Mouse (Mus musculus) hindbrain, embryonic 15.5 days (tissue): ENCODE data around the gene 2410004P03Rik. TPM values are rescaled to one million over a fixed set of nuclear protein-coding genes. Genes with fewer than 3 reads are reported as not detected.

ENCODE experiments used
- ATAC-seq: fragments of 200-750 bp; cut with Nextera tagmentation; 2 replicates; pipeline ENCODE4 v1.8.0; 2017; ENCODE audit warnings: low read depth, moderate number of reproducible peaks, moderate TSS enrichment; ENCODE audit not compliant: low FRiP score
- H3K27ac ChIP-seq: fragments of 300-500 bp; sonication (generic); replicated peaks from 2 replicates; pipeline ENCODE4 v1.5.1; 2015; ENCODE audit warnings: mild to moderate bottlenecking, inconsistent platforms
- H3K27me3 ChIP-seq: fragments of 300-500 bp; sonication (generic); 2 replicates; pipeline ENCODE4 v1.6.1; 2015; ENCODE audit warnings: control low read depth, inconsistent platforms
- H3K36me3 ChIP-seq: fragments of 300-500 bp; sonication (generic); 2 replicates; pipeline ENCODE4 v1.6.1; 2015; ENCODE audit warnings: control low read depth, inconsistent platforms
- H3K4me1 ChIP-seq: fragments of 300-500 bp; sonication (generic); replicated peaks from 2 replicates; pipeline ENCODE4 v1.6.1; 2015; ENCODE audit warnings: control low read depth, inconsistent platforms
- H3K4me2 ChIP-seq: fragments of 300-500 bp; sonication (generic); 2 replicates; pipeline ENCODE4 v1.6.1; 2015; ENCODE audit warnings: moderate library complexity, mild to moderate bottlenecking, inconsistent platforms
- H3K4me3 ChIP-seq: fragments of 300-500 bp; sonication (generic); 2 replicates; pipeline ENCODE4 v1.5.1; 2015; ENCODE audit warnings: mild to moderate bottlenecking, inconsistent platforms
- H3K9ac ChIP-seq: fragments of 300-500 bp; sonication (generic); 2 replicates; pipeline ENCODE4 v1.6.1; 2015; ENCODE audit warnings: inconsistent platforms
- H3K9me3 ChIP-seq: fragments of 300-500 bp; sonication (generic); 2 replicates; pipeline ENCODE4 v1.6.1; 2016; ENCODE audit warnings: control low read depth, inconsistent platforms
- WGBS: fragments of 180-500 bp; shearing (Covaris S2); methylation state at CpG from one replicate; pipeline ENCODE4 v1.1.7; 2015; 5-methylcytosine and 5-hydroxymethylcytosine counted together
- polyA plus RNA-seq: library from polyadenylated mRNA; unstranded; fragments of >200 nt; fragmentation: Nextera tagmentation; extraction: Ambion mirVana; gene quantifications from 2 replicates; pipeline ENCODE4 v1.2.1, GENCODE M21; 2015

2410004P03Rik gene
- 4.3 and 7.4 TPM in 2 replicates for polyA plus RNA-seq

DNA sequence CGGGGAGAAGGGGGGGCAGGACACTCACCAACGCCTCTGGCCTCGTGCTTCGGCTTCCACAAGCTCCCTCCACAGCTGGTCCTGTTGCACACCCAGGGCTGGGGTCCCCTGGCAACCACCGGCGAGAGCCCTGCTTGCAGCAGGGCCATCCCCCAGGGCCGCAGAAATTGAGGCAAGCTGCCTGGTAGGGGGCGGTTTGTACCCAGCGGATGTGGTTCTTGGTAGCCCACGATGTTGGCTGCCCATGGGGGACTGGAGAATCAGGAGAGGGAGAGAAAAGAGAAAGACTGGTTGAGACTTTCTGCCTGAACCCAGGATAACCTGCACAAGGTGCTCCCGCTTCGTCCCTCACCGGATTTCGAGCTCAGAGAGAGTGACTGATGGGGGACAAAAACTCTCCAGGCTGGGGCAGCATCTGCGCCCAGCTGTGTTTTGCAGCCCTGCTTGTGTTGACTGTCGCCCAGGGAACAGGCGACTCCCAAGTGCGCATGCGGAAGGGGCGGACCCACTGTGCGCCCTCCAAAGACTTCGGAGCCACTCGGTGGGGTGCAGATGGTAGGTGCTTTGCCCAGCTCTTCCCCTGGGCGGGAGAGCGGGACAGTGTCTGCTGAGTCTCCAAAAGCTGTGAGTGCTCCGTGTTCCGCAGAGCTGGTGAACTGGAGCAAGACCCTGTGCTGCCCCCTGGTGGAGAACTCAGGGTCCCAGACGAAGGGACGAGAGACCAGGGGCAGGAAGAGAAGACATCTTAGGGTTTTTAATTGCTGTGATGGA, at the start of gene 2410004P03Rik:
2410004P03Rik (minus strand) TSS at position 628 of the 771 bp plus-strand sequence.
- no peak within 1 kb of the TSS for H3K27ac ChIP-seq
- peaks cover 6% of the 10 kb centered on the region; the same call in 1 of the 2 replicates for H3K4me1 ChIP-seq
- no peaks in the 10 kb centered on the region for H3K36me3 ChIP-seq
- H3K27me3 ChIP-seq, result no peaks in the 10 kb centered on the region
- WGBS, result 6% methylated on average over 29 of the region's 29 CpGs
- peak within 1 kb of the TSS; percentile 68 for H3K4me2 ChIP-seq
- peak; percentile 59 for ATAC-seq
- no peaks in the 10 kb centered on the region for H3K9me3 ChIP-seq
- peak within 1 kb of the TSS; percentile 21; the same call in 1 of the 2 replicates for H3K9ac ChIP-seq
- H3K4me3 ChIP-seq, result peak within 1 kb of the TSS; percentile 39

DNA sequence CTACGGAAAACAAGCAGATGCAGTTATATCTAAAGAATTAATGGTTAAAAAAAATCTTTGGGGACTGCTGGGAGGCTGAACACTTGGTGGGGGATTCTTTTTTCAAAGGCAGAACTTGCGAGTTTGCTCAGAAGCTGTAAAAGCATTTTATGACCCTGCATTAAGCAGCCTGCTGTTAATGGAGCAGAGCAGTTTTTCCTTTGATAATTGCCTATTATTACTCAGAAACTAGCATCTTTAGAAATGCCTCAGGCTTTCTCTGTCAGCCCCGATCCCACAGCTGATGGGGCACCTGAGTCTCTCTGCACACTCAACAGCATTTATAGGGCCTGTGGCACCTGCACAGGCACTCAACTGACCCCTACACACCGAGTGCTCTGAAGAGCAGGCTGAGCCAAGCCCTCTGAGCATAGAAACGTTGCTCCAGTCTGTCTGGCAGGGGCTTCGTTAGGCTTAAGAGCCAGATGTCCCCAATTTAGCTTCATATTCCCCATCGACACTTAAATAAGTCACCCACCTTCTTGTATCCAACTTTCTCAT, 49.7 kb upstream of the 2410004P03Rik start:
- Histone ChIP-seq H3K4me2 (no peak overlapping the region), H3K4me3 (no peak overlapping the region), H3K27me3 (no peaks in the 10 kb centered on the region), H3K36me3 (no peaks in the 10 kb centered on the region), H3K9ac (no peak overlapping the region), H3K9me3 (no peaks in the 10 kb centered on the region), H3K27ac (peak overlapping the region; percentile 20; the same call in 1 of the 2 replicates), H3K4me1 (peaks cover 20% of the 10 kb centered on the region)
- ATAC-seq, result no peak
- 38% methylated on average over 7 of the region's 7 CpGs for WGBS

DNA sequence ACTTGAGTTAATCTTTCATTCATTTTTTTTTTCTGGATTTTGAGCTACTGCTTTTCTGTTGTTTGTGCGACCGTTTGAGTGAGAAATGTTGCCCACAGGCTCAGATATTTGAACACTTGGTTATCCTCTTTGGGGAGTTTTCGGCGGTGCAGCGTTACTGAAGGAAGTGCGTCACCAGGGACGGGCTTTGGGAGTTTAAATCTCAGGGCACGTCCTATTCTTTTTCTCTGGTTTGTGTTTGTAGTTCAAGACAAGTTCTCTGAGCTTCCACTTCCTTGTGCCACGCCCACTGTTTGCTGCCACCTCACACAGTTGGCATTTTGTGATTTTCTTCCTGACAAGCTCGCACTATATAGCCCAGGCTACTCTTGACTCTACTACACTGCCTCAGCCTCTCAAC, 47.0 kb upstream of the 2410004P03Rik start:
- no peak for ATAC-seq
- H3K36me3 ChIP-seq, result no peaks in the 10 kb centered on the region
- no peaks in the 10 kb centered on the region for H3K9me3 ChIP-seq
- H3K4me3 ChIP-seq, result no peak overlapping the region
- no peak overlapping the region for H3K9ac ChIP-seq
- H3K27me3 ChIP-seq, result no peaks in the 10 kb centered on the region
- no peak overlapping the region for H3K4me2 ChIP-seq
- no peak overlapping the region for H3K27ac ChIP-seq
- peaks cover 16% of the 10 kb centered on the region for H3K4me1 ChIP-seq
- WGBS, result 78% methylated on average over 10 of the region's 10 CpGs

DNA sequence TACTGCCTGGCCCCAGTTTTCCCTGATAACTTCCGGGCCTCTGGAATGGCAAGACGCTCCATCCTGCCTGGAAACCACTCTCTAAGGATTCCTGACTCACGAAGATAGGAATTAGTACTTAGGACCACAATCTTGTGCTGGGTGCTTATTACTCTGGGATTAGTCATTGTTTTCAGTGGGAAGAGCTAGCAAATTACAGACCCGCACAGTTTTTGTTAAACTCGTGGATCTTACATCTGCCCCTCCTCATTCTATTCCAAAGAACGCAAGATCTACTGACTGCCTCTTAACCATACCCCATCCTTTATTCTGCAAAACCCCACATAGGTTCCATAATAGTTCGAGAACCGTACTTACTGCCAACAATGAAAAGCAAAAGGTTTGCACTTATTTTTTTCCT, 45.6 kb upstream of the 2410004P03Rik start:
- Histone ChIP-seq H3K4me1 (peaks cover 10% of the 10 kb centered on the region), H3K27ac (no peak overlapping the region), H3K9me3 (no peaks in the 10 kb centered on the region), H3K4me2 (no peak overlapping the region), H3K9ac (no peak overlapping the region), H3K27me3 (no peaks in the 10 kb centered on the region), H3K4me3 (no peak overlapping the region), H3K36me3 (no peaks in the 10 kb centered on the region)
- 81% methylated on average over 8 of the region's 8 CpGs for WGBS
- ATAC-seq, result no peak

GRCm38 (mm10) chr12:17055766-17056165, 44.2 kb upstream of the 2410004P03Rik start:
- Histone ChIP-seq H3K4me2 (no peak overlapping the region), H3K36me3 (no peaks in the 10 kb centered on the region), H3K4me3 (no peak overlapping the region), H3K27me3 (no peaks in the 10 kb centered on the region), H3K9ac (no peak overlapping the region), H3K4me1 (peaks cover 10% of the 10 kb centered on the region), H3K27ac (no peak overlapping the region), H3K9me3 (no peaks in the 10 kb centered on the region)
- no peak for ATAC-seq
- WGBS, result 92% methylated on average over 4 of the region's 4 CpGs

DNA sequence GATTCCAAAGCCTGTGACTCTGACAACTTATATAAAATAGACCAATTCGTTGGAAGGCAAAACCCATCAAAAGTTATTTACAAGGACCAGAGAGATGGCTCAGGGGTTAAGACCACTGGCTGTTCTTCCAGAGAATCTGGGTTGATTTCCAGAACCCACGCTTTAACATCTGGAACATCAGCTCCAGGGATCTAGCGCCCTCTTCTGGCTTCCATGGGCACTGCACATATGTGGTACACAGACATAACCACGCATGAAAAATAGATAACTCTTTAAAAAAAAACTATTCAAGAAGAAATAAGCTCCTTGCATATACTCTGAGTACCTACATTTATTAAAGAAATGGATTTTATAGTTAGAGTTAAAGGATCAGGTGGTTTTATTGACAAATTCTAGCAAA, 43.2 kb upstream of the 2410004P03Rik start:
- 52% methylated on average over 4 of the region's 4 CpGs for WGBS
- no peak overlapping the region for H3K9ac ChIP-seq
- no peak overlapping the region for H3K27ac ChIP-seq
- no peaks in the 10 kb centered on the region for H3K36me3 ChIP-seq
- no peaks in the 10 kb centered on the region for H3K9me3 ChIP-seq
- no peaks in the 10 kb centered on the region for H3K27me3 ChIP-seq
- no peak overlapping the region for H3K4me2 ChIP-seq
- ATAC-seq, result no peak
- peaks cover 10% of the 10 kb centered on the region for H3K4me1 ChIP-seq
- H3K4me3 ChIP-seq, result no peak overlapping the region

DNA sequence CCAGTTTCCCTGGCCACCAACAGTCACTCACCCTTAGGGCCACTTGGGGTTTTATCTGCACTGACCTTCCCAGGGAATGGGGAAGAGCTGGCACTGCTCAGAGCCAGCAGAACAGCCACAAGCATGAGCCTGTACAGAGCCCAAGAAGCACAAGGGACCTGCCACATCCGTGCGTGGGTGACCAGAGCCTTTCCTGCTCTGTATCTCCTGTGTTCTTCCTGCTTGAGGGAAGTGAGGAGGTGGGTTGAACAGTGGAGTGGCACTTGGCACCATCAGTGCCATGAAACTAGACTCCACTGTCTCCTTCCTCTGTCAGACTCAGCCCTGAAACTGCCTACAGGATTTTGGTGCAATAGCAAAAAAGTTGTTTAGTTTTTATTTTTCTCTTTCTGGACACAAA, 41.1 kb upstream of the 2410004P03Rik start:
- H3K36me3 ChIP-seq, result no peaks in the 10 kb centered on the region
- ATAC-seq, result no peak
- H3K4me3 ChIP-seq, result no peak overlapping the region
- H3K9me3 ChIP-seq, result no peaks in the 10 kb centered on the region
- H3K4me1 ChIP-seq, result peaks cover 10% of the 10 kb centered on the region
- H3K4me2 ChIP-seq, result no peak overlapping the region
- H3K27ac ChIP-seq, result no peak overlapping the region
- H3K27me3 ChIP-seq, result no peaks in the 10 kb centered on the region
- H3K9ac ChIP-seq, result no peak overlapping the region
- WGBS, result 76% methylated on average over 2 of the region's 2 CpGs

GRCm38 (mm10) chr12:17051057-17051456, 39.5 kb upstream of the 2410004P03Rik start:
- Histone ChIP-seq H3K27ac (peak overlapping the region; percentile 30; the same call in 1 of the 2 replicates), H3K36me3 (no peaks in the 10 kb centered on the region)
- 22% methylated on average over 4 of the region's 4 CpGs for WGBS

GRCm38 (mm10) chr12:17049796-17050195, 38.3 kb upstream of the 2410004P03Rik start:
- peaks cover 10% of the 10 kb centered on the region for H3K4me1 ChIP-seq
- ATAC-seq, result no peak
- 92% methylated on average over 1 of the region's 1 CpGs for WGBS

More at GRCm38 (mm10) chr12:17051057-17051456, 39.5 kb upstream of the 2410004P03Rik start:
- Histone ChIP-seq H3K9ac (no peak overlapping the region), H3K4me2 (no peak overlapping the region), H3K4me3 (no peak overlapping the region), H3K4me1 (peaks cover 10% of the 10 kb centered on the region), H3K9me3 (no peaks in the 10 kb centered on the region), H3K27me3 (no peaks in the 10 kb centered on the region)
- ATAC-seq, result peak; percentile 54

GRCm38 (mm10) chr12:17048979-17049612, 37.6 kb upstream of the 2410004P03Rik start:
- H3K9ac ChIP-seq, result no peak overlapping the region
- H3K4me2 ChIP-seq, result no peak overlapping the region
- no peak overlapping the region for H3K4me3 ChIP-seq
- peak; percentile 80 for ATAC-seq
- H3K36me3 ChIP-seq, result no peaks in the 10 kb centered on the region
- H3K9me3 ChIP-seq, result no peaks in the 10 kb centered on the region
- H3K4me1 ChIP-seq, result peaks cover 10% of the 10 kb centered on the region
- H3K27ac ChIP-seq, result no peak overlapping the region
- H3K27me3 ChIP-seq, result no peaks in the 10 kb centered on the region
- 29% methylated on average over 7 of the region's 7 CpGs for WGBS

More at GRCm38 (mm10) chr12:17049796-17050195, 38.3 kb upstream of the 2410004P03Rik start:
- no peak overlapping the region for H3K27ac ChIP-seq
- no peak overlapping the region for H3K9ac ChIP-seq
- H3K27me3 ChIP-seq, result no peaks in the 10 kb centered on the region
- H3K4me2 ChIP-seq, result no peak overlapping the region
- H3K36me3 ChIP-seq, result no peaks in the 10 kb centered on the region
- no peak overlapping the region for H3K4me3 ChIP-seq
- no peaks in the 10 kb centered on the region for H3K9me3 ChIP-seq

- WGBS, result 60% methylated on average over 5 of the region's 5 CpGs
- Histone ChIP-seq H3K9me3 (no peaks in the 10 kb centered on the region), H3K9ac (no peak overlapping the region), H3K27ac (no peak overlapping the region), H3K36me3 (no peaks in the 10 kb centered on the region), H3K4me1 (no peaks in the 10 kb centered on the region), H3K4me2 (no peak overlapping the region), H3K27me3 (no peaks in the 10 kb centered on the region), H3K4me3 (no peak overlapping the region)
- no peak for ATAC-seq
Measured at GRCm38 (mm10) chr12:17043311-17043710, 31.8 kb upstream of the 2410004P03Rik start.

- no peak for ATAC-seq
Measured at GRCm38 (mm10) chr12:17040567-17040966, 29.0 kb upstream of the 2410004P03Rik start.

More at GRCm38 (mm10) chr12:17040567-17040966, 29.0 kb upstream of the 2410004P03Rik start:
- H3K36me3 ChIP-seq, result no peaks in the 10 kb centered on the region
- H3K9ac ChIP-seq, result no peak overlapping the region
- peaks cover 13% of the 10 kb centered on the region for H3K4me1 ChIP-seq
- no peaks in the 10 kb centered on the region for H3K27me3 ChIP-seq
- WGBS, result 73% methylated on average over 1 of the region's 1 CpGs
- H3K4me2 ChIP-seq, result no peak overlapping the region
- H3K27ac ChIP-seq, result no peak overlapping the region
- H3K9me3 ChIP-seq, result no peaks in the 10 kb centered on the region
- H3K4me3 ChIP-seq, result no peak overlapping the region
